In genomic region chrX:167091841-167092240, GRCm38 (mm10) we compare ENCODE assay signal across 8 mouse cellular contexts.
DNase-seq lines count a peak whose midpoint lies in the region; ATAC-seq and TF ChIP-seq lines count a peak whose summit lies in the region.

No protein-coding gene starts in this region.

- DNase-seq in thymus, postnatal 4 days: peak; percentile 16
- no peak for DNase-seq in thymus, postnatal 25 days
- DNase-seq in gastrocnemius, postnatal 25 days: peak; percentile 61
- DNase-seq in spleen, adult 2 months (ENCODE audit: low read depth in 1 of 2, low spot score in 2 of 2): peak; percentile 72 to 86
- DNase-seq in frontal cortex, postnatal 14 days (ENCODE audit: low spot score in 2 of 2): no peak
- no peak for DNase-seq in right cerebral cortex, postnatal 14 days
- no peak for DNase-seq in c-Kit-positive CD71-positive TER-119-positive erythroid progenitor cells, embryonic 14.5 days (ENCODE audit: low spot score)

- 50% methylated on average over 1 of the region's 1 CpGs for WGBS in liver, embryonic 12.5 days (ENCODE audit: insufficient replicate concordance)
- WGBS in spleen, adult 2 months: 32% methylated on average over 1 of the region's 1 CpGs

- H3K4me1 ChIP-seq in liver, embryonic 12.5 days: no peaks in the 10 kb centered on the region
- peaks cover 12% of the 10 kb centered on the region; the same call in 1 of the 2 replicates for H3K4me1 ChIP-seq in spleen, adult 2 months (ENCODE audit: control insufficient read depth, insufficient read depth, insufficient read length)

- no peak overlapping the region for H3K9ac ChIP-seq in liver, embryonic 12.5 days

- H3K36me3 ChIP-seq in liver, embryonic 12.5 days: no peaks in the 10 kb centered on the region
- no peaks in the 10 kb centered on the region for H3K36me3 ChIP-seq in spleen, adult 2 months (ENCODE audit: control insufficient read depth, insufficient read depth, low read length)

- no peaks in the 10 kb centered on the region for H3K27me3 ChIP-seq in liver, embryonic 12.5 days (replicated peaks)
- no peaks in the 10 kb centered on the region for H3K27me3 ChIP-seq in spleen, adult 2 months (ENCODE audit: control insufficient read depth, insufficient read depth, low read length)

- H3K4me3 ChIP-seq in liver, embryonic 12.5 days: no peak overlapping the region
- H3K4me3 ChIP-seq in spleen, adult 2 months (ENCODE audit: extremely low read depth, insufficient read depth, insufficient read length): no peak overlapping the region

- H3K27ac ChIP-seq in liver, embryonic 12.5 days: no peak overlapping the region
- H3K27ac ChIP-seq in spleen, adult 2 months (ENCODE audit: insufficient read depth, low read length): peak overlapping the region; percentile 46; the same call in 1 of the 2 replicates

- ATAC-seq in liver, embryonic 12.5 days: 0 out of 2 replicates have a peak, but pooled peaks have one; percentile 61

- H3K9me3 ChIP-seq in liver, embryonic 12.5 days (replicated peaks): no peaks in the 10 kb centered on the region

- H3K4me2 ChIP-seq in liver, embryonic 12.5 days: no peak overlapping the region

- TF ChIP-seq POLR2A in spleen, adult 2 months (IDR thresholded peaks at IDR 0.05; ENCODE audit: low read depth, low read length): peak; percentile 18; the same call in 1 of the 2 replicates

- no peak for TF ChIP-seq CTCF in spleen, adult 2 months (IDR thresholded peaks at IDR 0.05; ENCODE audit: extremely low read depth, insufficient read depth, insufficient read length, insufficient replicate concordance)

Comparison
In these comparisons a context has a peak if more than half of its experiments do, and no peak if none do; other contexts are left out.
1. DNase-seq: peak in thymus, postnatal 4 days (single experiment), gastrocnemius, postnatal 25 days (single experiment) and spleen, adult 2 months (2 of 2); none in thymus, postnatal 25 days (single experiment), frontal cortex, postnatal 14 days (0 of 2), right cerebral cortex, postnatal 14 days (single experiment) and c-Kit-positive CD71-positive TER-119-positive erythroid progenitor cells, embryonic 14.5 days (single experiment).